Mouse (Mus musculus) heart, postnatal 4 days (tissue): ENCODE measurements around the gene Rad50. TPM values are rescaled to one million over a fixed set of nuclear protein-coding genes. Genes with fewer than 3 reads are reported as not detected.

Experiments
- DNase-seq: peaks from one replicate; pipeline ENCODE4 v3.0.0; 2021
- total RNA-seq, 2 experiments: library from RNA; stranded (reverse); gene quantifications; 2 replicates each; pipeline ENCODE4 v1.2.3; 2021

Rad50 gene
- total RNA-seq, 2 experiments from 2014 or later: 13.0 to 13.5 TPM

- peak; percentile 37 for DNase-seq
Measured at GRCm38 (mm10) chr11:53691979-53692378, 15.1 kb downstream of the Rad50 start.

GRCm38 (mm10) chr11:53682994-53683530 is 24.1 kb downstream of the Rad50 start:
- peak; percentile 29 for DNase-seq

DNA sequence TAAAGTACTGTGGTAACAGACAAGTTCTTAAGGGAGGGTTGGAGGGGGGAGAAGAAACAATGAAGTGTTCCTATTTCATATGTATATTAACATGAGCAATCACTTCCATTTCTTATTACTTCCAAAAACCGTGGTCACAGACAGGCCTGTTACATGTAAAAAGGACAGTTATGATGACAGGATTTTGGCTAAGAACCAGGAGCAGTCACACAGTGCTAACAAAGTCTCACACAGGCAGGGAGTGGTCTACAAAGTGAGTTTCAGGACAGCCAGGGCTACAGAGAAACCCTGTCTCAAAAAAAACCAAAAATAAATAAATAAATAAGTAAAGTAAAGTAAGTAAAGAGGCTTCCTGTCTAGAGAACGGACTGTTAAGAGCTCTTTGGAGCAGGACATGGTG is 24.9 kb downstream of the Rad50 start:
- DNase-seq: peak; percentile 34

DNA sequence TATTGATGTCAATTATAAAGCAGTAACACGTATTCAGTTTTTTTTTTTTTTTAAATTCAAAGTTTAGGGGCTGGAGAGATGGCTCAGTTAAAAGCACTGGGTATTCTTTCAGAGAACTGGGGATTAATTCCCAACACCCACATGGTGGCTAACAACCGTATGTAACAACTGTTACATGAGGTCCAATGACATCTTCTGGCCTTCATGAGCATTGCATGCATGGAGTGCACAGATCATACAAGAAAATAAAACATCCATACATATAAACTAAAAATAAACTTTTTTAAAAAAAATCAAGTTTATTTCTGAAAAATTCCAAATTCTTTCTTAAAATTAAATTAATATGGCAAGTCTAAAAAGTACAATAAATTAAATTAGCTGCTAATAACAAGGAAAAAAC is 25.4 kb downstream of the Rad50 start:
- DNase-seq: no peak

DNA sequence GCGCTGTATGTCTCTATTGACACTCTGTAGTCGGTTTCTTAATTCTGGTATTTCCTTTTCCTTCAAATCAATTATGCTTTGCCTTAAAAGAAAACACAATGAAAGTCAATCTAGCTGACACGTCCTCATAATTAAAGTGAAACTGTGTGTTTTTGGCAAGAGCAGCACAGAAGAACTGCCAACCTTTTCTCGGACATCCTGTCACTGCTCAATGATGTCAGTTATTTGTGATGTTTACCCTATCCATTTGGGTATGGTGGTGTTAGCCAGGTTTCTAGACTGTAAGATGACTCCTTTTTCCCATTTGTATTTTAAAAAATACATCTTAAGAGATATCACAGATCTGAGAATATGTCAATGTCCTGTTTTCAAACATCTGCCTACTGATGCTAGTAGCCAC is 27.0 kb downstream of the Rad50 start:
- no peak for DNase-seq

GRCm38 (mm10) chr11:53671414-53671813 is 35.7 kb downstream of the Rad50 start:
- DNase-seq: no peak

GRCm38 (mm10) chr11:53664091-53664490 is 43.0 kb downstream of the Rad50 start:
- DNase-seq: no peak

DNA sequence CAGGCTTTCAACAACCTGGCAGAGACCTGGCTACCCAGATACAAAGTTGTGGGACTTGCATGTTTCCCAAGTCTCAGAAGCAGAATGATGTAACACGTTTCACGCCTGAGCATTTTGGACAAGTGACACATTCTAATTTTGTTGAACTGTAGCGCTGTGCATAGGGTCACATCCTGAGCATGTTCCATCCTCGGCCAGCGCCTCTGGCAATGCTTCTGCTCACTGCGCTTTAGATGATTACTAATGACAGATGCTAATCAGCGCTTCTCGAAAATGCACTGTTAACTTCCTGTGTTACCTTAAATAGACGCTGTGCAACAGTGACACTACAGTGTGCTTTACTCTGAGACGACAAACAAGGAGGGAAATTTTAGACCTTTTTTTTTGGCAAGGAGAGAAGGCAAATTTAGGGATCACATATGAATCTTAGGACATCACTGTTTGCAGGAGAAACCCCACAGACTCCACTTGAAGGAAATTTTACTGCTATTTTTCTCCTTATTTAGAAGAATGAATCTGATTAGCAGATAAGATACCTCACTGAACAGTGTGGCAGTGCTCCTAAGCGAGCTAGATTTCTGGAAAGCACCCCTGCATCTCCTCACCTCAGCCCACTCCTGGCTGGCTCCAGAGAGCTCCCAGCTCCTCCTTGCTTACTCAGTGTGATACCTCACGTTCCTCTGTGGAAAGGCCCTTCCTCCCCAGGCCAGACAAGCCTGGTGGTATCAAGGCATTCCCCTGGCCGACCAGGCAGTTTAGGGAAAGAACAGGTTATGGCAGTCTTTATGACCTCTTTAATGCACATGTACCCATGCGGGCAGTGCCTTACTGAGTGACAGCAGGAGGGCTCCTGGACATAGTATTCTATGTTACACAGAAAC is 44.1 kb downstream of the Rad50 start:
- no peak for DNase-seq

DNA sequence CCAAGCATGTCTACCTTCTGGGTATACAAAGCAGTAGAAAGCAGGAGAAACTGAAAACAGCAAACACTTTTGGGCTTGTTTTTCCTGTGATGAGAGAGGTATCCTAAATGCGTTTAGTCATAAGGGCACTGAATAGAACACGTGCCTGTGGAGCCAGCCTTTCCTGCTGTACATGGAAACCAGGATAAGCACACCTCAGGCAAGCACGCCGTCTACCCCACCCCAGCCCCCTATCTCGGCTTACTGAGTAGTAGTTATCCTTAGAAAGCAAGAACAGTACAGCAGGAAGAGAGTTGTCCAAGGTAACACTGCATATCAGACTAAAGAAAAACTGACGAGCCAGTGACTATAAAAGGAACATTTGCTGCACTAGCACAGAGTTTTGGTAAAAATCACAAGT is 49.3 kb downstream of the Rad50 start:
- no peak for DNase-seq

DNA sequence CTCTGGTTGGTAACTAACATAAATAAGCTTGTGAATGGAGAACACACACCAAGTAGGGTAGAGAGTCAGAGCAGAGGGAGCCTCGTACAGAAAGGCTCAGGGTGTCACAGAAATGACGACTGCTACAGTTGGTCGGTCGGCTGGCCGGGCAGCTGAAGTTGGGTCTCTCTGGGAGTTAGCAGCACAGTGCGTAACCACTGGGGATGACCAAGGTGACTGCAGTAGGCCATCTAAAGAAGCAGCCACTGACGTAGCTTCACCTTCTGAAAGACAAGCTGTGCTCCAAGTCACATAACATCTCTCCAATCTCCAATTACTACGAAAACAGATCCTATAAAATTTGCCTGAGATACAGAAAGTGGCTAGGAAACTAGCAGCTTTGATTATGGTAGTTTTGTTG is 49.7 kb downstream of the Rad50 start:
- no peak for DNase-seq

DNA sequence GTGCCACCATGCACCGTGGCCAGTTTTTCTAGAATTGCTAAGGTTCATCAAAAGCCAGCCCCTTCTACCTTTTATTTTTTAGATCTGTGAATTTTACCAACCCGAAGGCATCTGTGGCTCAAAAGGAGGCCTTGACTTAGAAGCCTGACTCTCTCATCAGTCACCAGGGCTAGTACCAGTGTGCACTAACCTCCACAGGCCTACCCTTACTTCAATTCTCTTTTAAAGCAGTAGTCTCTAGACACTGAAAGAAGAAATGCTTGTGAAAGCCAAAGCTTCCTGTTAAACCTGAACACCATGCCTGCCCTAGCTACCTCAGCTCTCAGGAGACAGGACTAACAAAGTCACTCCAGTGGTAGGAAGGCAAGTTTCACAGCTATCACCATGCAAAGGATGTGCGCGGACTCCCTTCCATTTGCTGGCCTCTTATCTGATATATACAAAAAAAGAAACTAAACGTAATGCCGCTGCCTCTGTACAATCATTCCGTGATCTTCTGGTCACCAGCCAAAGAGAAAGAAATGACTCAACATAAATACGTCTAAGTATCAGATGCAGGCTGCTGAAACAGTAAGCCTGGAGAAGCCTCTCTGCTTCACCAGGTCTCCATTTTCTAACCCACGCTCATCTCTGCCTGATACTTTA is 50.4 kb downstream of the Rad50 start:
- DNase-seq: no peak

DNA sequence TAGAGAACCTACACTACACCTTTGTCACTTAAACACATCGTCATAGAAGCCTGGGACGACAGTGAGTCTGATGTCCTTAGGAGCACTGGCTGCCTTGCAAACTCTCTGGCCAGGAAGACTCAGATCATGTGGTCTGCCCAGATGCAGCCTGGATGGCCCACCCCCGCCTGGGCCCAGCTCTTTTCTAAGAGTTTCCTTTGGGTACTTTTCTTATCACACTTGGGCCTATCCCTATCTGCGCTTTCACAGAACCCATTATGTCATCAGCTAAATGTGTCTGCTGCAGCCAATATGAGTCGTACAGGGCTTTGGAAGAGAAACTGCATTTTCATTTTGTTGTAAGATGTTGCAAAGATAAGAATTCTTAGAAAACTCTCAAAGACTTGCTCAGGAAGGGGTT is 52.1 kb downstream of the Rad50 start:
- peak; percentile 57 for DNase-seq

- DNase-seq: no peak
Measured at GRCm38 (mm10) chr11:53652427-53652826, 54.7 kb downstream of the Rad50 start.

DNA sequence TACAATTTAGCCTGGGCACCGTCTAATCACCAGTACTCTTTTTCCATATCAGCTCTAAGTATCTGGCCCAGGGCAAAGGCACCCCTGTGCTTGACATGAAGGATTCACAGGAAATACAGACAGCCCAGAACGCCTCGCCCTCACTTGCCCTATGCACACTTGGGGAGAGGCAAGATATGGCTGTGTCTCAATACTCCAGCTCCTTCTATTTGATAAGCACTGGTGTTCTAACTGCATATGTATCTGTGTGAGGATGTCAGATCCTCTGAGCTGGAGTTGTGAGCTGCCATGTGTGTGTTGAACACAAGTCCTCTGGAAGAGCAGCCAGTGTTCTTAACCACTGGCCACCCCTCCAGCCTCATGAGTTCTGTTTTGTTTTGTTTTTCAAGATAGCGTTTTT is 55.7 kb downstream of the Rad50 start:
- DNase-seq: no peak

DNA sequence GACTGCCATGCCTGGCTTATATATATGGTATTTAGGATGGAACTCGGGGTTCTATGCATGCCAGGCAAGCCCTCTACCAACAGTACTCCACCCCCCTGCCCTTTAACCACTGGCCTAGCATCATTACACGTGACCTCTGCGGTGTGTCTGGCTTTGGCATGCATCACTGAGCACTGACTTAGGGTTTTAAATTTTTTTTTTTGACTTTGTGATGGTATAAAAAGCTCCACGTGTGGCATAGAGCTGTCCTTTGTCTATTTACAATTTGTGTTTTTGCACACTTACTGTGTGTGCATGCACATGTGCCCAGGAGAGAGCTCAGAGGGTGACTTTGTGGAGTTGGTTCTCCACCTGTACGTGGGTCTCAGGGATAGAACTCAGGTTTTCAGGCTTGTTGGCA is 63.1 kb downstream of the Rad50 start:
- no peak for DNase-seq

GRCm38 (mm10) chr11:53642744-53643279 is 64.3 kb downstream of the Rad50 start:
- DNase-seq: no peak

DNA sequence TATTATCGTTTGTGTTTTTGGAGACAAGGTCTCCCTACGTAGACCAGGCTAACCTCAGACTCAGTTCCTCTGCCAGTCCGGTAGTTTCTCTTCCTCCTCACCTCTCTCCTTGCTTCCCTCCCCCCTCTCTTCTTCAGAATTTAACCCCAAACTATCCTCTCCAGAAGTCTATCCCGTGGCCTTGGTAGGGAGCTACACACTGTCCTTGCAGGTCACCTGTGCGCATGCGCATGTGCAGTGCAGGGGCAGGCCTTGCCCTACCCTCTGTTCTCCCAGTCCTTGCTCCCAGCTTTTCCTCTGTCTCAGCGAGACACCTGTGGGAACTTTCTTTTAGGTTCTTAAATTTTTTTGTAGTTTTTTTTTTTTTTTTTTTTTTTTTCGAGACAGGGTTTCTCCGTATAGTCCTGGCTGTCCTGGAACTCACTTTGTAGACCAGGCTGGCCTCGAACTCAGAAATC is 69.3 kb downstream of the Rad50 start:
- no peak for DNase-seq

- no peak for DNase-seq
Measured at GRCm38 (mm10) chr11:53637046-53637802, 69.9 kb downstream of the Rad50 start.

GRCm38 (mm10) chr11:53636183-53636646 is 70.9 kb downstream of the Rad50 start:
- no peak for DNase-seq

DNA sequence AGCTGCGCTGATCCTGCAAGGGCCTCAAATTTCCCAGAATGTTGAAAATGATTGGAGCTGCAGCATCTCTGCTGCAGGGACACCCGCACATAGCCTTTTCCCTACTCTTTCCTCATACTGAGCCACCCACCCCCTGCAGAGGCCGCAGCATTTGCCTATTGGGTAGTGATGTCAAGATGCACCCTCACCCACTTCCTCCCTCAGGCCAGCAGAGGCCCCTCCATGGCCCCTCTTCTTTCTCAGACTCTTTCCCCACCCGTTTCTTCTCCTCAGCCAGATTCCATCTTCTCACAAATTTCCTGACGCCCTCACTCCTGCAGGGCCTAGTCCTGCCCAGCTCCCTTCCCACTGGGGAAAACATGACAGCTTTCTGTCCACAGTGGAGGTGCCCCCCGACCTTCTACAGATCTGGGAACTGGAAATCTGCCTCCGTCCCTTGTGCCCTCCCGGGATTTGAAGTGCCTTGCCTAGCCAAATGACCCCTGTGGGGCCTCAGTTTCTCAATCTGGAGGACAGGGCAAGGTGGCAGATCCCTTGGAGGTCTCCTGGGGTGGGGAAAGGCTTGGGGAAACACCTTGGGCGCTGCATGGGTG is 71.4 kb downstream of the Rad50 start:
- DNase-seq: no peak

DNA sequence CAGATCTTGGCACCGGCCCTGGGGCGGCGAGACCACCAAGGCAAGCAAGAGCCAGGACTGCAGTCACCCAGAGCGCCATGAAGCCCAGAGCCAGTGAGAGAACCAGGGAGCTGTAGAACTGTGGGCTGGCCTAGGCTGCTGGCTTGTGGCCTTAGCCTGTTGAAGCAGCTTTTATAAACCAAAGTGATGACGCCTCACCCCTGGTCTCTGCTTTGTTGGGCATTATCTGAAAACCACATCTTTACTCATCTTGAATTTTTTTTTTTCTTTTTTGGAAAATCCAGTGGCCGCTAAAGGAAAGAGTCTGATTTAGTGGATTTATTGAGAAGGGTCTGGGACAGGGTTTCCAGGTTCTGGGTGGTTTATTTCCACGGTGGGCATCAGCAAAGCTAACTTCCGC is 72.6 kb downstream of the Rad50 start, which contains the start of gene Il13:
Il13 (minus strand) TSS at position 147 of the 400 bp plus-strand sequence.
- no peak for DNase-seq

GRCm38 (mm10) chr11:53633644-53634043 is 73.5 kb downstream of the Rad50 start:
- no peak for DNase-seq
